Mouse (Mus musculus) heart, embryonic 16.5 days (tissue): Measurements from ENCODE around the gene Gnb1l. TPM values are rescaled to one million over a fixed set of nuclear protein-coding genes. Genes with fewer than 3 reads are reported as not detected.

ENCODE experiments used
- ATAC-seq: fragments of 200-750 bp; cut with Nextera tagmentation; replicated peaks from 2 replicates; pipeline ENCODE4 v1.8.0; 2017; ENCODE audit warnings: moderate number of reproducible peaks; ENCODE audit not compliant: insufficient read depth, low FRiP score; ENCODE audit errors: extremely low read depth
- H3K27ac ChIP-seq: fragments of 300-500 bp; sonication (generic); 2 replicates; pipeline ENCODE4 v1.5.1; 2014; ENCODE audit warnings: mild to moderate bottlenecking, low read length, control low read depth, moderate library complexity
- H3K27me3 ChIP-seq: fragments of 300-500 bp; sonication (generic); 2 replicates; pipeline ENCODE4 v1.6.1; 2014; ENCODE audit warnings: low read length, mixed read lengths; ENCODE audit not compliant: control insufficient read depth, insufficient read depth
- H3K36me3 ChIP-seq: fragments of 300-500 bp; sonication (generic); 2 replicates; pipeline ENCODE4 v1.6.1; 2014; ENCODE audit not compliant: control insufficient read depth, insufficient read depth
- H3K4me1 ChIP-seq: fragments of 300-500 bp; sonication (generic); 2 replicates; pipeline ENCODE4 v1.6.1; 2014; ENCODE audit warnings: low read length, mixed read lengths; ENCODE audit not compliant: control insufficient read depth, insufficient read depth
- H3K4me2 ChIP-seq: fragments of 300-500 bp; sonication (generic); 2 replicates; pipeline ENCODE4 v1.6.1; 2014; ENCODE audit warnings: low read depth, mild to moderate bottlenecking, control low read depth, low read length
- H3K4me3 ChIP-seq: fragments of 300-500 bp; sonication (generic); 2 replicates; pipeline ENCODE4 v1.5.1; 2014; ENCODE audit warnings: mild to moderate bottlenecking, control low read depth, low read length
- H3K9ac ChIP-seq: fragments of 300-500 bp; sonication (generic); 2 replicates; pipeline ENCODE4 v1.6.1; 2014; ENCODE audit warnings: low read length, control low read depth
- H3K9me3 ChIP-seq: fragments of 300-500 bp; sonication (generic); replicated peaks from 2 replicates; pipeline ENCODE4 v1.6.1; 2016; ENCODE audit warnings: low read length; ENCODE audit not compliant: control insufficient read depth
- WGBS: fragments of 180-500 bp; shearing (Covaris S2); extraction: QIAGEN DNeasy Blood & Tissue Kit; methylation state at CpG from one replicate; pipeline ENCODE4 v1.1.7; 2014; 5-methylcytosine and 5-hydroxymethylcytosine counted together
- polyA plus RNA-seq: library from polyadenylated mRNA; unstranded; fragments of >200 nt; fragmentation: Nextera tagmentation; extraction: Ambion mirVana; gene quantifications from 2 replicates; pipeline ENCODE4 v1.2.1, GENCODE M21; 2015

Gene Gnb1l
- polyA plus RNA-seq, 1 experiment from 2014 or later = 12.7 TPM

GRCm38 (mm10) chr16:18611752-18612151, 113.2 kb downstream of the Gnb1l start:
- Histone ChIP-seq H3K4me3 (no peak overlapping the region), H3K9ac (no peak overlapping the region), H3K27me3 (peaks cover 21% of the 10 kb centered on the region), H3K4me2 (no peak overlapping the region), H3K9me3 (no peaks in the 10 kb centered on the region), H3K27ac (no peak overlapping the region), H3K4me1 (no peaks in the 10 kb centered on the region), H3K36me3 (no peaks in the 10 kb centered on the region)
- 44% methylated on average over 13 of the region's 13 CpGs for WGBS
- no peak for ATAC-seq

DNA sequence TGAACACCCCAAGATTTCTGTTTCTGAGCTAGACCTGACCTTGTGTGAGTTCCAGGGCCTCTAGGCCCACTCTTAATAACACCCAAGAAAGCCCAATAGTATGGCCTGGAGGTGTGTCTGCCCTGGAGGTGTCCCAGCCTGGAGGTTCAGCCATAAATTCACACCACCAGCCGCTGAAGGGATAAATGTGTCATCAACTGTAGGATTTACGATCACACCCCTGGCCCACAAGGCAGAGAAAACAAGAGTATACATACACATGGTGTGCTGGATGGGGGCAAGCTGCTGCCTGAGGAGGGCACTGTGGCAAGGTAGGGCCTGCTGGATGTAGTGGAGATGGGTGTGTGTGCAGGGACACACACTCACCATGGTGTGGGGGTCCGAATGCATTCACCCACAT, 114.8 kb downstream of the Gnb1l start:
- Histone ChIP-seq H3K27ac (no peak overlapping the region), H3K9me3 (no peaks in the 10 kb centered on the region), H3K36me3 (no peaks in the 10 kb centered on the region), H3K4me2 (no peak overlapping the region), H3K9ac (no peak overlapping the region), H3K27me3 (peaks cover 32% of the 10 kb centered on the region), H3K4me1 (peaks cover 7% of the 10 kb centered on the region), H3K4me3 (no peak overlapping the region)
- ATAC-seq = no peak
- WGBS = 76% methylated on average over 3 of the region's 3 CpGs

Other genes starting within 250 kb of the Gnb1l start
- gene Ranbp1, start 250.0 kb upstream of the Gnb1l start, polyA plus RNA-seq = 295 and 343 TPM in 2 replicates
- gene Gm49776, start 240.4 kb upstream of the Gnb1l start, polyA plus RNA-seq = 3.2 TPM in 1 of 2 replicates, not detected in the other
- gene Dgcr8, start 209.5 kb upstream of the Gnb1l start, polyA plus RNA-seq = 19.0 and 20.3 TPM in 2 replicates
- 72.9 and 74.6 TPM in 2 replicates for gene Tango2, start 150.6 kb upstream of the Gnb1l start, polyA plus RNA-seq
- gene Arvcf, start 150.5 kb upstream of the Gnb1l start, polyA plus RNA-seq = 33.1 and 39.5 TPM in 2 replicates
- gene Txnrd2, start 72.3 kb upstream of the Gnb1l start, polyA plus RNA-seq = 38.4 and 39.6 TPM in 2 replicates
- 128 and 142 TPM in 2 replicates for gene Comt, start 71.9 kb upstream of the Gnb1l start, polyA plus RNA-seq
- gene Rtl10, start 188 bp downstream of the Gnb1l start, polyA plus RNA-seq = 2.0 and 2.7 TPM in 2 replicates
- gene Tbx1, start 92.0 kb downstream of the Gnb1l start, polyA plus RNA-seq = 0.47 and 1.5 TPM in 2 replicates
- gene Gp1bb, start 123.7 kb downstream of the Gnb1l start, polyA plus RNA-seq = 2.4 and 3.4 TPM in 2 replicates
- 0.63 and 0.66 TPM in 2 replicates for gene Gm49601, start 127.7 kb downstream of the Gnb1l start, polyA plus RNA-seq
- 8.4 and 8.5 TPM in 2 replicates for gene Sept5, start 131.2 kb downstream of the Gnb1l start, polyA plus RNA-seq